Mouse (Mus musculus) testis, adult 2 months (tissue): ENCODE measurements around the gene Rcsd1.

Experiments used
- CTCF ChIP-seq: fragments of 200-500 bp; IDR thresholded peaks from 2 replicates; pipeline ENCODE4 v1.5.1; 2012; ENCODE audit warnings: low read depth, mild to moderate bottlenecking, inconsistent platforms, low read length, moderate library complexity; ENCODE audit not compliant: control insufficient read depth, insufficient read depth, insufficient replicate concordance
- POLR2A ChIP-seq: fragments of 200-500 bp; IDR thresholded peaks from 2 replicates; pipeline ENCODE4 v1.6.1; 2012; ENCODE audit warnings: low read depth, mild to moderate bottlenecking, inconsistent platforms, low read length, moderate library complexity; ENCODE audit not compliant: control insufficient read depth

DNA sequence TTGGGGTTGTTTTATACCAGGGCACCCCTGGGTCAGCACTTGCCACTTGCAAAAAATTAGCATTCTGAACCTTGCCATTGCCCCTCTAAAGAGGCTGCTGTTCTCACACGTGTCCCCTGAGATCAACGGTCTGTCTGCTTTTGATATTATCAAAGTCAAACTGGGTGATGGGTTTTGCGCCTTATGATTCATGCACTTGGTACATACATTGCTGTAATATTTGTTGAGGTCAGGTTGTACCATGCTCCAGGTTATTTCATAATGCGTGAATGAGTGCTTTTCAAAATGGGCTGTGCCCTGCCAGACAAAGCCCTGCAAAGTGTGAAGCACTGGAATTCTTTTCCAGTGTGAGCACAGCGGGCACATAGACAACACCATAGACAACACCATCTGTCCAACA, 42.3 kb upstream of the Rcsd1 start:
- no peak for TF ChIP-seq CTCF
- no peak for TF ChIP-seq POLR2A
